Mouse (Mus musculus): ENCODE results near the gene Exoc3. TPM values are rescaled to one million over a fixed set of nuclear protein-coding genes. Genes with fewer than 3 reads are reported as not detected.

The Exoc3 gene
- polyA plus RNA-seq, 1 experiment from 2014 or later, result 66.4 TPM

- H3K4me1 ChIP-seq (ENCODE audit: control insufficient read depth, insufficient read depth, low read length), result no peaks in the 10 kb centered on the region; the same call in 1 of the 2 replicates
- no peak for ATAC-seq
- WGBS, result 77% methylated on average over 7 of the region's 7 CpGs
- H3K36me3 ChIP-seq (ENCODE audit: control insufficient read depth, insufficient read depth, low read length), result no peaks in the 10 kb centered on the region
- H3K27ac ChIP-seq (ENCODE audit: low read length), result no peak overlapping the region
- no peak overlapping the region for H3K4me3 ChIP-seq (ENCODE audit: low read length)
- no peak overlapping the region for H3K9ac ChIP-seq (ENCODE audit: low read depth, low read length)
- H3K4me2 ChIP-seq (ENCODE audit: low read depth, low read length), result no peak overlapping the region
- H3K27me3 ChIP-seq (replicated peaks; ENCODE audit: control insufficient read depth, insufficient read depth, low read length), result no peaks in the 10 kb centered on the region
- no peaks in the 10 kb centered on the region for H3K9me3 ChIP-seq (ENCODE audit: control insufficient read depth, low read length)
Measured at GRCm38 (mm10) chr13:74144120-74144884, 64.2 kb downstream of the Exoc3 start.

DNA sequence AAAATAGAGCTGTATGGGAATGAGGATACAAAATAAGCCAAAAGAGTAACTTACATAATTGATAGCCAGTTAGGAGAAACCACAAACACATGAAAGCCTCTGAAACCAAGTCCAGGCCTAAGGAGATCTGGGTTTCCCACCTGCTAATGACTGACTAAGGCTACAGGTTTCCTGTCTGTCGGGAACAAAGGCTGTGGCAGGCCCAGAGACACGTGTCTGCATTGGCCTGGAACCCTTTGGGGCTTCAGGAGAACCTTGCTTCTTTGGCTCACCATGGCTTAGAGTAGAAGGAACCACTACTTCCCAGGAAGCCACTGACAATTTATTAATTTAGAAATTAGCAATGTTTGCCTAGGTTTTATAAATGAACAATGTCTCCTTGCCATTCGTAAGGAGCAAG, 65.2 kb downstream of the Exoc3 start:
- H3K9me3 ChIP-seq (ENCODE audit: control insufficient read depth, low read length), result no peaks in the 10 kb centered on the region
- no peaks in the 10 kb centered on the region for H3K27me3 ChIP-seq (replicated peaks; ENCODE audit: control insufficient read depth, insufficient read depth, low read length)
- no peak overlapping the region for H3K9ac ChIP-seq (ENCODE audit: low read depth, low read length)
- no peaks in the 10 kb centered on the region for H3K36me3 ChIP-seq (ENCODE audit: control insufficient read depth, insufficient read depth, low read length)
- WGBS, result 78% methylated on average over 3 of the region's 3 CpGs
- no peak overlapping the region for H3K4me3 ChIP-seq (ENCODE audit: low read length)
- H3K4me2 ChIP-seq (ENCODE audit: low read depth, low read length), result no peak overlapping the region
- H3K4me1 ChIP-seq (ENCODE audit: control insufficient read depth, insufficient read depth, low read length), result no peaks in the 10 kb centered on the region; the same call in 1 of the 2 replicates
- ATAC-seq, result no peak
- no peak overlapping the region for H3K27ac ChIP-seq (ENCODE audit: low read length)

- no peak overlapping the region for H3K4me3 ChIP-seq (ENCODE audit: low read length)
- H3K27ac ChIP-seq (ENCODE audit: low read length), result no peak overlapping the region
- WGBS, result 87% methylated on average over 6 of the region's 6 CpGs
- H3K4me2 ChIP-seq (ENCODE audit: low read depth, low read length), result no peak overlapping the region
- H3K27me3 ChIP-seq (replicated peaks; ENCODE audit: control insufficient read depth, insufficient read depth, low read length), result no peaks in the 10 kb centered on the region
- no peaks in the 10 kb centered on the region for H3K9me3 ChIP-seq (ENCODE audit: control insufficient read depth, low read length)
- ATAC-seq, result no peak
- H3K4me1 ChIP-seq (ENCODE audit: control insufficient read depth, insufficient read depth, low read length), result no peaks in the 10 kb centered on the region; the same call in 1 of the 2 replicates
- no peak overlapping the region for H3K9ac ChIP-seq (ENCODE audit: low read depth, low read length)
- no peaks in the 10 kb centered on the region for H3K36me3 ChIP-seq (ENCODE audit: control insufficient read depth, insufficient read depth, low read length)
Measured at GRCm38 (mm10) chr13:74140793-74141192, 67.7 kb downstream of the Exoc3 start.

- H3K9ac ChIP-seq (ENCODE audit: low read depth, low read length), result no peak overlapping the region
- no peak overlapping the region for H3K4me3 ChIP-seq (ENCODE audit: low read length)
- H3K4me2 ChIP-seq (ENCODE audit: low read depth, low read length), result no peak overlapping the region
- H3K4me1 ChIP-seq (ENCODE audit: control insufficient read depth, insufficient read depth, low read length), result no peaks in the 10 kb centered on the region; the same call in 1 of the 2 replicates
- H3K9me3 ChIP-seq (ENCODE audit: control insufficient read depth, low read length), result no peaks in the 10 kb centered on the region
- H3K36me3 ChIP-seq (ENCODE audit: control insufficient read depth, insufficient read depth, low read length), result no peaks in the 10 kb centered on the region
- H3K27ac ChIP-seq (ENCODE audit: low read length), result peak overlapping the region; percentile 60; the same call in 1 of the 2 replicates
- WGBS, result 70% methylated on average over 7 of the region's 7 CpGs
- ATAC-seq, result peak; percentile 85
- no peaks in the 10 kb centered on the region for H3K27me3 ChIP-seq (replicated peaks; ENCODE audit: control insufficient read depth, insufficient read depth, low read length)
Measured at GRCm38 (mm10) chr13:74138906-74139647, 69.5 kb downstream of the Exoc3 start.

DNA sequence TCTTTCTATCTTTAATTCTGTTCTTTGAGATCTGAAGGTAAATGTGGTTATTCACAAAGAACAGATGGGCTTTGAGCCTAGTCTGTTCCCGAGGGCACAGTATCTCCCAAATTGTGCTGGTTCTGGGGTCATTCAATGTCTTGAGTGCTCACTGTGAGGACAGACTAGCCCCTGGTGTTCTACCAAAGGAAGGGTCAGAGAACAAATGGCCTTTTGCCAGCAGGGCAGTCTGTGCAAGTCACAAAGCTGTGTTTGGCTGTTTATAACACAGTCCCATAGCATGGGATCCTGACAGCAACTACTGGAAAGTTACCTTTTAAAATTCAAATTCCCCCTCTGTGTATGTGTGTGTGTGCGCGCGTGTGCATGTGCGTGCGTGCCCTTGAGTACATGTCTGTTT, 78.6 kb downstream of the Exoc3 start:
- Histone ChIP-seq H3K4me2 (ENCODE audit: low read depth, low read length) (no peak overlapping the region), H3K27me3 (replicated peaks; ENCODE audit: control insufficient read depth, insufficient read depth, low read length) (no peaks in the 10 kb centered on the region), H3K4me1 (ENCODE audit: control insufficient read depth, insufficient read depth, low read length) (peaks cover 2% of the 10 kb centered on the region; the same call in 1 of the 2 replicates), H3K27ac (ENCODE audit: low read length) (no peak overlapping the region), H3K4me3 (ENCODE audit: low read length) (no peak overlapping the region), H3K36me3 (ENCODE audit: control insufficient read depth, insufficient read depth, low read length) (no peaks in the 10 kb centered on the region), H3K9ac (ENCODE audit: low read depth, low read length) (no peak overlapping the region), H3K9me3 (ENCODE audit: control insufficient read depth, low read length) (no peaks in the 10 kb centered on the region)
- WGBS, result 90% methylated on average over 6 of the region's 6 CpGs
- no peak for ATAC-seq

GRCm38 (mm10) chr13:74127571-74127970, 81.0 kb downstream of the Exoc3 start:
- Histone ChIP-seq H3K4me3 (ENCODE audit: low read length) (no peak overlapping the region), H3K27me3 (replicated peaks; ENCODE audit: control insufficient read depth, insufficient read depth, low read length) (peaks cover 5% of the 10 kb centered on the region; the same call in 1 of the 2 replicates), H3K4me2 (ENCODE audit: low read depth, low read length) (no peak overlapping the region), H3K9me3 (ENCODE audit: control insufficient read depth, low read length) (no peaks in the 10 kb centered on the region), H3K27ac (ENCODE audit: low read length) (no peak overlapping the region), H3K9ac (ENCODE audit: low read depth, low read length) (no peak overlapping the region), H3K36me3 (ENCODE audit: control insufficient read depth, insufficient read depth, low read length) (no peaks in the 10 kb centered on the region), H3K4me1 (ENCODE audit: control insufficient read depth, insufficient read depth, low read length) (peaks cover 2% of the 10 kb centered on the region; the same call in 1 of the 2 replicates)
- WGBS, result 64% methylated on average over 7 of the region's 7 CpGs
- peak; percentile 73 for ATAC-seq

- Histone ChIP-seq H3K4me3 (ENCODE audit: low read length) (peak overlapping the region; percentile 17), H3K27me3 (replicated peaks; ENCODE audit: control insufficient read depth, insufficient read depth, low read length) (peaks cover 31% of the 10 kb centered on the region), H3K9me3 (ENCODE audit: control insufficient read depth, low read length) (no peaks in the 10 kb centered on the region), H3K36me3 (ENCODE audit: control insufficient read depth, insufficient read depth, low read length) (no peaks in the 10 kb centered on the region), H3K27ac (ENCODE audit: low read length) (no peak overlapping the region), H3K9ac (ENCODE audit: low read depth, low read length) (no peak overlapping the region), H3K4me2 (ENCODE audit: low read depth, low read length) (peak overlapping the region; percentile 6; the same call in 1 of the 2 replicates), H3K4me1 (ENCODE audit: control insufficient read depth, insufficient read depth, low read length) (peaks cover 2% of the 10 kb centered on the region)
- ATAC-seq, result no peak
- 59% methylated on average over 3 of the region's 3 CpGs for WGBS
Measured at GRCm38 (mm10) chr13:74122632-74123031, 85.9 kb downstream of the Exoc3 start.

GRCm38 (mm10) chr13:74121795-74122330, 86.7 kb downstream of the Exoc3 start:
- Histone ChIP-seq H3K4me1 (ENCODE audit: control insufficient read depth, insufficient read depth, low read length) (no peaks in the 10 kb centered on the region; the same call in 1 of the 2 replicates), H3K4me2 (ENCODE audit: low read depth, low read length) (peak overlapping the region; percentile 69), H3K27me3 (replicated peaks; ENCODE audit: control insufficient read depth, insufficient read depth, low read length) (peaks cover 31% of the 10 kb centered on the region), H3K9me3 (ENCODE audit: control insufficient read depth, low read length) (no peaks in the 10 kb centered on the region), H3K27ac (ENCODE audit: low read length) (no peak overlapping the region), H3K4me3 (ENCODE audit: low read length) (peak overlapping the region; percentile 41), H3K9ac (ENCODE audit: low read depth, low read length) (peak overlapping the region; percentile 45; the same call in 1 of the 2 replicates), H3K36me3 (ENCODE audit: control insufficient read depth, insufficient read depth, low read length) (no peaks in the 10 kb centered on the region)
- WGBS, result 40% methylated on average over 14 of the region's 14 CpGs
- no peak for ATAC-seq

GRCm38 (mm10) chr13:74121141-74121602, 87.4 kb downstream of the Exoc3 start, which contains the start of gene Slc9a3:
Gene Slc9a3 (plus strand): TSS chr13:74121457.
- ATAC-seq, result peak; percentile 73
- WGBS, result under 1% methylated on average over 35 of the region's 35 CpGs
- peak within 1 kb of the TSS; percentile 45 for H3K9ac ChIP-seq (ENCODE audit: low read depth, low read length)

More at GRCm38 (mm10) chr13:74121141-74121602, 87.4 kb downstream of the Exoc3 start, which contains the start of gene Slc9a3:
- Histone ChIP-seq H3K9me3 (ENCODE audit: control insufficient read depth, low read length) (no peaks in the 10 kb centered on the region), H3K27me3 (replicated peaks; ENCODE audit: control insufficient read depth, insufficient read depth, low read length) (peaks cover 31% of the 10 kb centered on the region), H3K27ac (ENCODE audit: low read length) (no peak within 1 kb of the TSS), H3K4me3 (ENCODE audit: low read length) (peak within 1 kb of the TSS; percentile 41), H3K4me2 (ENCODE audit: low read depth, low read length) (peak within 1 kb of the TSS; percentile 69), H3K4me1 (ENCODE audit: control insufficient read depth, insufficient read depth, low read length) (no peaks in the 10 kb centered on the region; the same call in 1 of the 2 replicates), H3K36me3 (ENCODE audit: control insufficient read depth, insufficient read depth, low read length) (no peaks in the 10 kb centered on the region)

All from intestine, embryonic 16.5 days (tissue).